Mouse (Mus musculus): ENCODE measurements at regions not wholly inside any gene's neighbourhood (a gene's known extent, or its start where the extent isn't known, plus 50 kb on each side); places are given as distances from the start of the nearest gene placed in this dataset.

DNA sequence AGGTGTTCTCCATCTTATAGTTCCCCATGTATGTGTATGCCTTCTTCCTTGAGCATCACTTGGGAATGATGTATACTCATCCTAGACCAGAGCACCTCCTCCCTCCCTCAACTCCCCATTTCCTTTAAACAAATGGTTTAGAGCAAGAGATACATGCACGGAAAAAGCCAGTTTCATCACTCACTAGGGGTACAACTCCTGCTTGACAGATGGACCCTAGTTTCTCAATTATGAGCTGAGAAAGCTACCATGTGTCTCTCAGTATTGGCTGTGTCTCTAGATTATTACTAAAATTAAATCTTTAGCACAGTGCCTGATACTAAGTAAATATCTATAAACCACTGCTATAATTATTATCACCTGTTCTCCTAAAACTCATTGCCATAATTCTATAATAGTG is 266.2 kb upstream of the Nr3c2 start:
- no peak for TF ChIP-seq POLR2A (IDR thresholded peaks at IDR 0.05; ENCODE audit: extremely low read depth, insufficient read depth, low read length)
- TF ChIP-seq CTCF (IDR thresholded peaks at IDR 0.05; ENCODE audit: low read depth, low read length), result no peak
